Mouse (Mus musculus): ENCODE results near the gene Usp3.
A peak's percentile ranks its signal among the peaks of the same experiment; 100 is the strongest.

GRCm38 (mm10) chr9:66513150-66513549, 79.8 kb downstream of the Usp3 start:
- TF ChIP-seq CTCF (IDR thresholded peaks at IDR 0.05; ENCODE audit: borderline replicate concordance, extremely low read depth, insufficient read depth, insufficient read length) (peak; percentile 15; the same call in 1 of the 2 replicates), POLR2A (IDR thresholded peaks at IDR 0.05; ENCODE audit: borderline replicate concordance, extremely low read depth, insufficient read depth, insufficient read length, poor library complexity, severe bottlenecking) (no peak)
